Mouse (Mus musculus) MEL (cell line): ENCODE data around the gene Aadat.

Experiments used
- CTCF ChIP-seq, 3 experiments: IDR thresholded peaks in 2 of 3; conservative IDR thresholded peaks in 1 of 3; 2 replicates each; pipeline ENCODE4 v1.5.1; 2011 to 2012; ENCODE audit warnings: low read length in 3 of 3, low read depth in 2 of 3, mild to moderate bottlenecking in 2 of 3, improper control_type of control experiment in 1 of 3, inconsistent platforms in 1 of 3, mixed read lengths in 1 of 3, moderate library complexity in 1 of 3; ENCODE audit not compliant: control insufficient read depth in 1 of 3, insufficient read depth in 1 of 3, poor library complexity in 1 of 3, severe bottlenecking in 1 of 3
- ELF1 ChIP-seq: IDR thresholded peaks from 2 replicates; pipeline ENCODE4 v1.6.1; 2014; ENCODE audit warnings: low read depth, mild to moderate bottlenecking, inconsistent platforms, low read length, improper control_type of control experiment, moderate library complexity
- EP300 ChIP-seq, 2 experiments: IDR thresholded peaks; 2 replicates each; pipeline ENCODE4 v1.6.1; 2011; ENCODE audit warnings: improper control_type of control experiment in 2 of 2, low read length in 2 of 2, low read depth in 1 of 2, mild to moderate bottlenecking in 1 of 2
- GATA1 ChIP-seq: IDR thresholded peaks from 2 replicates; pipeline ENCODE4 v1.6.1; 2011; ENCODE audit warnings: low read depth, low read length, improper control_type of control experiment
- MAFK ChIP-seq: IDR thresholded peaks from 2 replicates; pipeline ENCODE4 v1.6.1; 2011; ENCODE audit warnings: low read depth, mild to moderate bottlenecking, low read length, improper control_type of control experiment, borderline replicate concordance
- MEF2A ChIP-seq: IDR thresholded peaks from 2 replicates; pipeline ENCODE4 v1.6.1; 2014; ENCODE audit warnings: low read depth, mild to moderate bottlenecking, inconsistent platforms, low read length, improper control_type of control experiment; ENCODE audit not compliant: poor library complexity, insufficient replicate concordance, severe bottlenecking; ENCODE audit errors: extremely low read depth
- MXI1 ChIP-seq: IDR thresholded peaks from 2 replicates; pipeline ENCODE4 v1.6.1; 2011; ENCODE audit warnings: mild to moderate bottlenecking, low read depth, low read length, improper control_type of control experiment
- POLR2A ChIP-seq, 2 experiments: IDR thresholded peaks; 2 replicates each; pipeline ENCODE4 v1.6.1; 2011 to 2012; ENCODE audit warnings: low read length in 2 of 2, mild to moderate bottlenecking in 2 of 2, control low read depth in 1 of 2, improper control_type of control experiment in 1 of 2, low read depth in 1 of 2, moderate library complexity in 1 of 2; ENCODE audit not compliant: control insufficient read depth in 1 of 2, insufficient read depth in 1 of 2, poor library complexity in 1 of 2
- SMC3 ChIP-seq: IDR thresholded peaks from 2 replicates; pipeline ENCODE4 v1.6.1; 2011; ENCODE audit warnings: low read depth, low read length, improper control_type of control experiment
- ZC3H11A ChIP-seq: IDR thresholded peaks from 2 replicates; pipeline ENCODE4 v1.6.1; 2012; ENCODE audit warnings: low read depth, mild to moderate bottlenecking, inconsistent platforms, low read length, improper control_type of control experiment

GRCm38 (mm10) chr8:60466686-60467335 is 38.9 kb upstream of the Aadat start:
- peak; percentile 52 to 74 (median 62) for TF ChIP-seq CTCF (IDR thresholded peaks at IDR 0.05 in 2 of 3, conservative IDR thresholded peaks at IDR 0.05 in 1 of 3; ENCODE audit: control insufficient read depth in 1 of 3, insufficient read depth in 1 of 3, low read depth in 2 of 3, low read length in 3 of 3, poor library complexity in 1 of 3, severe bottlenecking in 1 of 3)
- TF ChIP-seq MXI1 = no peak
- no peak for TF ChIP-seq MAFK
- TF ChIP-seq SMC3 = peak; percentile 60
- no peak for TF ChIP-seq GATA1
- TF ChIP-seq ELF1 = no peak
- no peak for TF ChIP-seq MEF2A
- TF ChIP-seq ZC3H11A = no peak; the same call in 1 of the 2 replicates
- no peak for TF ChIP-seq POLR2A (IDR thresholded peaks at IDR 0.05; ENCODE audit: control insufficient read depth in 1 of 2, insufficient read depth in 1 of 2, low read depth in 1 of 2, low read length in 2 of 2, poor library complexity in 1 of 2)
- TF ChIP-seq EP300 (IDR thresholded peaks at IDR 0.05; ENCODE audit: low read depth in 1 of 2, low read length in 2 of 2) = no peak
